Mouse (Mus musculus) lung, embryonic 16.5 days (tissue): ENCODE data around the gene Armh1. TPM values are rescaled to one million over a fixed set of nuclear protein-coding genes. Genes with fewer than 3 reads are reported as not detected.
A peak's percentile ranks its signal among the peaks of the same experiment; 100 is the strongest.

Experiments used
- ATAC-seq: fragments of 200-750 bp; cut with Nextera tagmentation; 2 replicates; pipeline ENCODE4 v1.8.0; 2017; ENCODE audit warnings: low read depth, mild to moderate bottlenecking, moderate library complexity
- H3K27ac ChIP-seq: fragments of 300-500 bp; sonication (generic); 2 replicates; pipeline ENCODE4 v1.5.1; 2014; ENCODE audit warnings: mild to moderate bottlenecking, control low read depth, low read length
- H3K27me3 ChIP-seq: fragments of 300-500 bp; sonication (generic); 2 replicates; pipeline ENCODE4 v1.6.1; 2014; ENCODE audit warnings: low read depth, low read length, mixed read lengths; ENCODE audit not compliant: control insufficient read depth, insufficient read depth
- H3K36me3 ChIP-seq: fragments of 300-500 bp; sonication (generic); 2 replicates; pipeline ENCODE4 v1.6.1; 2014; ENCODE audit warnings: low read length; ENCODE audit not compliant: control insufficient read depth, insufficient read depth
- H3K4me1 ChIP-seq: fragments of 300-500 bp; sonication (generic); replicated peaks from 2 replicates; pipeline ENCODE4 v1.6.1; 2014; ENCODE audit warnings: low read length, mixed read lengths; ENCODE audit not compliant: control insufficient read depth, insufficient read depth
- H3K4me2 ChIP-seq: fragments of 300-500 bp; sonication (generic); 2 replicates; pipeline ENCODE4 v1.6.1; 2014; ENCODE audit warnings: low read depth, low read length, control low read depth
- H3K4me3 ChIP-seq: fragments of 300-500 bp; sonication (generic); 2 replicates; pipeline ENCODE4 v1.5.1; 2014; ENCODE audit warnings: mild to moderate bottlenecking, low read length, control low read depth
- H3K9ac ChIP-seq: fragments of 300-500 bp; sonication (generic); 2 replicates; pipeline ENCODE4 v1.6.1; 2014; ENCODE audit warnings: low read length, control low read depth
- H3K9me3 ChIP-seq: fragments of 300-500 bp; sonication (generic); 2 replicates; pipeline ENCODE4 v1.6.1; 2016; ENCODE audit warnings: low read length; ENCODE audit not compliant: control insufficient read depth
- WGBS: fragments of 180-500 bp; shearing (Covaris S2); extraction: QIAGEN DNeasy Blood & Tissue Kit; methylation state at CpG from one replicate; pipeline ENCODE4 v1.1.7; 2014; 5-methylcytosine and 5-hydroxymethylcytosine counted together
- polyA plus RNA-seq: library from polyadenylated mRNA; unstranded; fragments of >200 nt; fragmentation: Nextera tagmentation; extraction: Ambion mirVana; gene quantifications from 2 replicates; pipeline ENCODE4 v1.2.1, GENCODE M21; 2015

Armh1 gene
- polyA plus RNA-seq, 1 experiment from 2014 or later, result 2.0 TPM

GRCm38 (mm10) chr4:117283271-117284191, 31.6 kb upstream of the Armh1 start:
- no peak overlapping the region for H3K27ac ChIP-seq
- no peak overlapping the region for H3K4me3 ChIP-seq
- WGBS, result 31% methylated on average over 22 of the region's 22 CpGs
- H3K4me1 ChIP-seq, result peaks cover 15% of the 10 kb centered on the region; the same call in 1 of the 2 replicates
- no peaks in the 10 kb centered on the region for H3K9me3 ChIP-seq
- no peak for ATAC-seq
- peaks cover 23% of the 10 kb centered on the region for H3K36me3 ChIP-seq
- no peak overlapping the region for H3K9ac ChIP-seq
- H3K27me3 ChIP-seq, result no peaks in the 10 kb centered on the region
- H3K4me2 ChIP-seq, result no peak overlapping the region

GRCm38 (mm10) chr4:117281090-117281845, 29.3 kb upstream of the Armh1 start:
- Histone ChIP-seq H3K27ac (no peak overlapping the region), H3K4me1 (peaks cover 11% of the 10 kb centered on the region), H3K9me3 (no peaks in the 10 kb centered on the region), H3K4me3 (no peak overlapping the region), H3K36me3 (peaks cover 37% of the 10 kb centered on the region), H3K9ac (no peak overlapping the region), H3K27me3 (no peaks in the 10 kb centered on the region), H3K4me2 (no peak overlapping the region)
- ATAC-seq, result no peak
- WGBS, result 51% methylated on average over 19 of the region's 19 CpGs

- Histone ChIP-seq H3K9me3 (no peaks in the 10 kb centered on the region), H3K4me2 (no peak overlapping the region), H3K27ac (no peak overlapping the region), H3K9ac (no peak overlapping the region), H3K4me1 (peaks cover 11% of the 10 kb centered on the region), H3K4me3 (no peak overlapping the region), H3K27me3 (no peaks in the 10 kb centered on the region), H3K36me3 (peaks cover 39% of the 10 kb centered on the region)
- WGBS, result 86% methylated on average over 8 of the region's 8 CpGs
- no peak for ATAC-seq
These were observed 28.5 kb upstream of the Armh1 start for GRCm38 (mm10) chr4:117280397-117280930.

- Histone ChIP-seq H3K4me3 (no peak overlapping the region), H3K4me1 (peaks cover 11% of the 10 kb centered on the region), H3K9me3 (peaks cover 4% of the 10 kb centered on the region), H3K27me3 (no peaks in the 10 kb centered on the region), H3K4me2 (no peak overlapping the region), H3K36me3 (peaks cover 40% of the 10 kb centered on the region), H3K27ac (no peak overlapping the region), H3K9ac (no peak overlapping the region)
- 80% methylated on average over 2 of the region's 2 CpGs for WGBS
- ATAC-seq, result no peak
These were observed 27.3 kb upstream of the Armh1 start for GRCm38 (mm10) chr4:117279253-117279642.

- H3K27me3 ChIP-seq, result no peaks in the 10 kb centered on the region
These were observed 26.7 kb upstream of the Armh1 start for GRCm38 (mm10) chr4:117278381-117279252.

GRCm38 (mm10) chr4:117277687-117278086, 25.8 kb upstream of the Armh1 start:
- no peak for ATAC-seq
- no peak overlapping the region for H3K4me2 ChIP-seq
- H3K36me3 ChIP-seq, result peaks cover 45% of the 10 kb centered on the region
- H3K4me1 ChIP-seq, result peaks cover 4% of the 10 kb centered on the region; the same call in 1 of the 2 replicates
- no peak overlapping the region for H3K4me3 ChIP-seq
- H3K9ac ChIP-seq, result no peak overlapping the region
- H3K27me3 ChIP-seq, result no peaks in the 10 kb centered on the region
- H3K9me3 ChIP-seq, result peaks cover 6% of the 10 kb centered on the region
- 90% methylated on average over 7 of the region's 7 CpGs for WGBS
- H3K27ac ChIP-seq, result no peak overlapping the region

More at GRCm38 (mm10) chr4:117278381-117279252, 26.7 kb upstream of the Armh1 start:
- Histone ChIP-seq H3K4me1 (peaks cover 6% of the 10 kb centered on the region), H3K27ac (no peak overlapping the region), H3K9me3 (peaks cover 6% of the 10 kb centered on the region), H3K4me3 (no peak overlapping the region), H3K4me2 (no peak overlapping the region), H3K9ac (no peak overlapping the region), H3K36me3 (peaks cover 42% of the 10 kb centered on the region)
- WGBS, result 63% methylated on average over 10 of the region's 10 CpGs
- no peak for ATAC-seq

GRCm38 (mm10) chr4:117277021-117277420, 25.1 kb upstream of the Armh1 start:
- H3K9ac ChIP-seq, result no peak overlapping the region
- H3K27ac ChIP-seq, result no peak overlapping the region
- peaks cover 47% of the 10 kb centered on the region for H3K36me3 ChIP-seq
- no peaks in the 10 kb centered on the region for H3K27me3 ChIP-seq
- WGBS, result 61% methylated on average over 13 of the region's 13 CpGs
- no peak overlapping the region for H3K4me3 ChIP-seq
- no peak for ATAC-seq
- peaks cover 4% of the 10 kb centered on the region; the same call in 1 of the 2 replicates for H3K4me1 ChIP-seq
- peaks cover 6% of the 10 kb centered on the region for H3K9me3 ChIP-seq
- H3K4me2 ChIP-seq, result no peak overlapping the region

GRCm38 (mm10) chr4:117276281-117276711, 24.4 kb upstream of the Armh1 start:
- H3K9me3 ChIP-seq, result peaks cover 6% of the 10 kb centered on the region
- peaks cover 4% of the 10 kb centered on the region; the same call in 1 of the 2 replicates for H3K4me1 ChIP-seq
- WGBS, result 45% methylated on average over 17 of the region's 17 CpGs
- no peak overlapping the region for H3K4me3 ChIP-seq
- no peak overlapping the region for H3K9ac ChIP-seq
- peaks cover 51% of the 10 kb centered on the region for H3K36me3 ChIP-seq
- no peaks in the 10 kb centered on the region for H3K27me3 ChIP-seq
- H3K4me2 ChIP-seq, result no peak overlapping the region
- H3K27ac ChIP-seq, result no peak overlapping the region
- ATAC-seq, result peak; percentile 12; the same call in 1 of the 2 replicates
